Mouse (Mus musculus): Measurements from ENCODE around the gene Slc44a3. TPM values are rescaled to one million over a fixed set of nuclear protein-coding genes. Genes with fewer than 3 reads are reported as not detected.

Gene Slc44a3
- polyA plus RNA-seq, 1 experiment from 2014 or later = 1.5 TPM

DNA sequence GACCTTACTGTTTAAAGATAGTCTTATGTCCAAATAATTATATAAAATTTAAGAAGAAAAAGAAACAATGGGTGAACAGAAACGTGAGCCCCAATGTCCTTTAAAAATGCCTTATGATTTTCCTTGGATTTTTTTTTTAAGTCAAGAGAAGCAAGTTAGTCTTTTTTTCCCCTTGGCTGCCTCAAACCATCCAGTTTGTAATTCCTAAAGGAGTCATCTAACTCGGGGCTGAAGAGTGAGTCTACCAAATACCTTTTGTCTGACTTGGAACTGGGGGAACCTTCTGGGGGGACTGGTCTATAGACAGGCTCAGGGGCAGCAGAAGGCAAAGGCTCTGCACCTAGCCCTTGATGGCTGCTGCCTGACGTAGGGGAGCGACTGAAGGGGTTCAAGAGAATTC lies 42.2 kb upstream of the Slc44a3 start:
- Histone ChIP-seq H3K4me2 (ENCODE audit: low read length) (no peak overlapping the region), H3K27me3 (ENCODE audit: control insufficient read depth, insufficient read depth, low read length) (no peaks in the 10 kb centered on the region), H3K9me3 (ENCODE audit: control insufficient read depth, low read length) (no peaks in the 10 kb centered on the region), H3K36me3 (ENCODE audit: control insufficient read depth, insufficient read depth, low read length) (no peaks in the 10 kb centered on the region), H3K9ac (ENCODE audit: low read length) (no peak overlapping the region), H3K27ac (replicated peaks in 1 of 2; ENCODE audit: control insufficient read depth in 1 of 2, insufficient read depth in 1 of 2, low read depth in 2 of 2, low read length in 2 of 2) (no peak overlapping the region), H3K4me1 (ENCODE audit: control insufficient read depth in 2 of 2, insufficient read depth in 2 of 2, low read length in 2 of 2) (peaks cover 0 to 5% of the 10 kb centered on the region in 2 experiments; a peak in 2 of 4 replicates), H3K4me3 (ENCODE audit: control insufficient read depth in 1 of 2, insufficient read depth in 1 of 2, low read depth in 1 of 2, low read length in 2 of 2) (no peak overlapping the region)
- WGBS = 68% methylated on average over 4 of the region's 4 CpGs
- no peak for ATAC-seq (ENCODE audit: insufficient number of reproducible peaks, insufficient read depth, low FRiP score, low read depth)

DNA sequence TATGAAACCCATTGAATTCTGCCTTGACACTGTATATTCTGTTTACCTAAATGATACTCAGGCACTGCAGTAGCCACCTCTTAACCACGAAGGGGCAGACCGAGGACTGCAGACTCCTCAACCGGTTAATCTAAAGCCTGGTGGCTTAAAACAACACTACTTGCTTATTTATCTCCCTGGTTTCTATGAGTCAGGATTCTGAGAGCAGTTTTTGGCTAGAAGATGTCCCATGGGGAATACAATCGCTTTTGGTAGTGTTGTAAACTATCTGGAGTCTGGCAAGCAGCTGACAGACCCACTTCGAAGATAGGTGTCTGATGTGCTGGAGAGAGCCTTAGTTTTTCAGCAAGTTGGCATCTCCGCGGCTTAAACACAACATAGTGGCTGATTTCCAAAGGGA lies 41.7 kb upstream of the Slc44a3 start:
- no peak overlapping the region for H3K9ac ChIP-seq (ENCODE audit: low read length)
- no peak for ATAC-seq (ENCODE audit: insufficient number of reproducible peaks, insufficient read depth, low FRiP score, low read depth)
- no peaks in the 10 kb centered on the region for H3K36me3 ChIP-seq (ENCODE audit: control insufficient read depth, insufficient read depth, low read length)
- no peaks in the 10 kb centered on the region for H3K9me3 ChIP-seq (ENCODE audit: control insufficient read depth, low read length)
- WGBS = 40% methylated on average over 7 of the region's 7 CpGs
- no peak overlapping the region for H3K4me3 ChIP-seq (ENCODE audit: control insufficient read depth in 1 of 2, insufficient read depth in 1 of 2, low read depth in 1 of 2, low read length in 2 of 2)
- no peak overlapping the region for H3K27ac ChIP-seq (replicated peaks in 1 of 2; ENCODE audit: control insufficient read depth in 1 of 2, insufficient read depth in 1 of 2, low read depth in 2 of 2, low read length in 2 of 2)
- no peaks in the 10 kb centered on the region for H3K27me3 ChIP-seq (ENCODE audit: control insufficient read depth, insufficient read depth, low read length)
- no peak overlapping the region for H3K4me2 ChIP-seq (ENCODE audit: low read length)
- H3K4me1 ChIP-seq (ENCODE audit: control insufficient read depth in 2 of 2, insufficient read depth in 2 of 2, low read length in 2 of 2) = peaks cover 0 to 5% of the 10 kb centered on the region in 2 experiments; a peak in 2 of 4 replicates

DNA sequence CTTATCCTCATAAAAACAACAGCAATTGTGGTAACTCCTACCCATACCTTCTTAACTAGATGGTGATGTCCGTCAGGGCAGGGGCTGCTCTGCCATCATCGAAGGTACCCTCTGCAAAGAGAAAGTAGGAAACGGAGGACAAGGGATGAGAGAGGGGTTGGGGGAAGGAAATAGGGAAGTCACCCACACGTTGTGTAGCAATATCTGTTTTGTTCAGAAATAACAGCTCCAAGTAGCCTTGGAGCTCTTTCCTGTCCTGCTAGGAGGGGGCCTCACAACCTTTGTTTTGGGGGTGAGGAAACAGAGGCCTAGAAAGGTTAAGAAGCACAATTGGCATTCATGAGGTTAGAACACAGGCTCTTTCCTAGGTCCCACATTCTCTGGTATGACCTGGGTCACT lies 39.3 kb upstream of the Slc44a3 start:
- 83% methylated on average over 4 of the region's 4 CpGs for WGBS
- Histone ChIP-seq H3K27me3 (ENCODE audit: control insufficient read depth, insufficient read depth, low read length) (no peaks in the 10 kb centered on the region), H3K4me3 (ENCODE audit: control insufficient read depth in 1 of 2, insufficient read depth in 1 of 2, low read depth in 1 of 2, low read length in 2 of 2) (no peak overlapping the region), H3K36me3 (ENCODE audit: control insufficient read depth, insufficient read depth, low read length) (no peaks in the 10 kb centered on the region), H3K9ac (ENCODE audit: low read length) (no peak overlapping the region), H3K4me1 (ENCODE audit: control insufficient read depth in 2 of 2, insufficient read depth in 2 of 2, low read length in 2 of 2) (no peaks in the 10 kb centered on the region), H3K9me3 (ENCODE audit: control insufficient read depth, low read length) (no peaks in the 10 kb centered on the region), H3K4me2 (ENCODE audit: low read length) (no peak overlapping the region), H3K27ac (replicated peaks in 1 of 2; ENCODE audit: control insufficient read depth in 1 of 2, insufficient read depth in 1 of 2, low read depth in 2 of 2, low read length in 2 of 2) (no peak overlapping the region)
- ATAC-seq (ENCODE audit: insufficient number of reproducible peaks, insufficient read depth, low FRiP score, low read depth) = no peak

DNA sequence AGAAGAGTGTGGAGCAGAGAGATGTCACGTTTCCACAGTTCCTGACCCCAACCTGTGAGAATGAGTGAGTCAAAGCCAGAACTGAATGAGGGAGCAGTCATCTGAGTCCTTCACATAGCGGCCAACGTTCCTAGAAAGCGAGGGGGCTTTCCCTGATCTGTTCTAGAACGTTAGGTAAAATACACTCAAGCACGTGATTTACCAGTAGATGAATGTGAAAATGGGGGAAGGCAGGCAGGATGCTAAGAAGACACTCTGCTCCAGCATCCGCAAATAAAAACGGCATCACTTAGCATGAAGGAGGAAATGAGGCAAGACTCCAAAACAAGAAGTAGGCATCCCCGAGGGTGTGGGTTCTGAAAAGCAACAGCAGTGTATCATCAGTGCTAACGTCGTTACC lies 38.4 kb upstream of the Slc44a3 start:
- Histone ChIP-seq H3K4me2 (ENCODE audit: low read length) (no peak overlapping the region), H3K9ac (ENCODE audit: low read length) (no peak overlapping the region), H3K4me3 (ENCODE audit: control insufficient read depth in 1 of 2, insufficient read depth in 1 of 2, low read depth in 1 of 2, low read length in 2 of 2) (no peak overlapping the region), H3K9me3 (ENCODE audit: control insufficient read depth, low read length) (no peaks in the 10 kb centered on the region), H3K4me1 (ENCODE audit: control insufficient read depth in 2 of 2, insufficient read depth in 2 of 2, low read length in 2 of 2) (no peaks in the 10 kb centered on the region), H3K36me3 (ENCODE audit: control insufficient read depth, insufficient read depth, low read length) (no peaks in the 10 kb centered on the region), H3K27me3 (ENCODE audit: control insufficient read depth, insufficient read depth, low read length) (no peaks in the 10 kb centered on the region), H3K27ac (replicated peaks in 1 of 2; ENCODE audit: control insufficient read depth in 1 of 2, insufficient read depth in 1 of 2, low read depth in 2 of 2, low read length in 2 of 2) (no peak overlapping the region)
- WGBS = 82% methylated on average over 11 of the region's 11 CpGs
- no peak for ATAC-seq (ENCODE audit: insufficient number of reproducible peaks, insufficient read depth, low FRiP score, low read depth)

DNA sequence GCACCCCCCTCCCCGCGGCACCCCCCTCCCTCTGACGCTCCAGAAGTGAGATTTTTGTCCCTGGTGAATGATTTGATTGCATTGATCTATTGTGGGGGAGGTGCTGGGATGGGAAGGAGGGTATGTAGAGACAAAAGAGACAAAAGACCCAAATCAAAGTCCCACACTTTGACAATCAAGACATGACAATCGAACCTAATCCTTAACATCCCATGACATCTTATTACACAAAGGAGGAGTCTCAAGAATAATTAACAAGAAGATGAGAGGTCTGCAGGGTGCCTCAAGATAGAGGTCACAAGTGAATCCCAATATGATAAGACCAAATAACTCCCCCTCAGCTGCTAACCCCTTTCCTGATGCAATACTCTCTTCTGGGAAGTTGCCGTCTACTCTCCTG lies 37.6 kb upstream of the Slc44a3 start:
- Histone ChIP-seq H3K4me1 (ENCODE audit: control insufficient read depth in 2 of 2, insufficient read depth in 2 of 2, low read length in 2 of 2) (no peaks in the 10 kb centered on the region), H3K9ac (ENCODE audit: low read length) (no peak overlapping the region), H3K4me2 (ENCODE audit: low read length) (no peak overlapping the region), H3K27me3 (ENCODE audit: control insufficient read depth, insufficient read depth, low read length) (no peaks in the 10 kb centered on the region), H3K4me3 (ENCODE audit: control insufficient read depth in 1 of 2, insufficient read depth in 1 of 2, low read depth in 1 of 2, low read length in 2 of 2) (no peak overlapping the region), H3K36me3 (ENCODE audit: control insufficient read depth, insufficient read depth, low read length) (no peaks in the 10 kb centered on the region), H3K9me3 (ENCODE audit: control insufficient read depth, low read length) (no peaks in the 10 kb centered on the region), H3K27ac (replicated peaks in 1 of 2; ENCODE audit: control insufficient read depth in 1 of 2, insufficient read depth in 1 of 2, low read depth in 2 of 2, low read length in 2 of 2) (no peak overlapping the region)
- 63% methylated on average over 5 of the region's 5 CpGs for WGBS
- no peak for ATAC-seq (ENCODE audit: insufficient number of reproducible peaks, insufficient read depth, low FRiP score, low read depth)

DNA sequence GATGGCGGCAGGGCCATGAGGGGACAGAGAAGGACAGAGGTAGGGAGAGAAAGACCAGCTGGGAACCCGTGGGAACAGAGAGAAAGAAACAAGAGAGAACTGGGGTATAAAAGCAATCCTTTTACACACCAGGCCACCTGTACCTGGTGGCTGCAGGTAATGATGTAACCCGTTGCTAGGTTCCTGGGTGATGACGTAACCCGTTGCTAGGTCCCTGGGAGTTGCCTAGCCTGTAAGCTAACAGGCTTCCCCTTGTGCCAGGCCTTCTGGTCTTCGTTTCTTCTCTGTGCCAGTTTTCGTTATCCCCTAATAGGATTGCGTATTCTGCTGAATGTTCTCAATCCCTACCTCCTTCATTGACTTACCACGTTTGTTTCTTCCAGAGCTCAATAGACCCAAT lies 36.8 kb upstream of the Slc44a3 start:
- no peak overlapping the region for H3K4me2 ChIP-seq (ENCODE audit: low read length)
- H3K9ac ChIP-seq (ENCODE audit: low read length) = no peak overlapping the region
- no peaks in the 10 kb centered on the region for H3K9me3 ChIP-seq (ENCODE audit: control insufficient read depth, low read length)
- no peak overlapping the region for H3K27ac ChIP-seq (replicated peaks in 1 of 2; ENCODE audit: control insufficient read depth in 1 of 2, insufficient read depth in 1 of 2, low read depth in 2 of 2, low read length in 2 of 2)
- H3K4me3 ChIP-seq (ENCODE audit: control insufficient read depth in 1 of 2, insufficient read depth in 1 of 2, low read depth in 1 of 2, low read length in 2 of 2) = no peak overlapping the region
- no peaks in the 10 kb centered on the region for H3K4me1 ChIP-seq (ENCODE audit: control insufficient read depth in 2 of 2, insufficient read depth in 2 of 2, low read length in 2 of 2)
- WGBS = 89% methylated on average over 9 of the region's 9 CpGs
- H3K36me3 ChIP-seq (ENCODE audit: control insufficient read depth, insufficient read depth, low read length) = no peaks in the 10 kb centered on the region
- no peaks in the 10 kb centered on the region for H3K27me3 ChIP-seq (ENCODE audit: control insufficient read depth, insufficient read depth, low read length)
- ATAC-seq (ENCODE audit: insufficient number of reproducible peaks, insufficient read depth, low FRiP score, low read depth) = no peak

DNA sequence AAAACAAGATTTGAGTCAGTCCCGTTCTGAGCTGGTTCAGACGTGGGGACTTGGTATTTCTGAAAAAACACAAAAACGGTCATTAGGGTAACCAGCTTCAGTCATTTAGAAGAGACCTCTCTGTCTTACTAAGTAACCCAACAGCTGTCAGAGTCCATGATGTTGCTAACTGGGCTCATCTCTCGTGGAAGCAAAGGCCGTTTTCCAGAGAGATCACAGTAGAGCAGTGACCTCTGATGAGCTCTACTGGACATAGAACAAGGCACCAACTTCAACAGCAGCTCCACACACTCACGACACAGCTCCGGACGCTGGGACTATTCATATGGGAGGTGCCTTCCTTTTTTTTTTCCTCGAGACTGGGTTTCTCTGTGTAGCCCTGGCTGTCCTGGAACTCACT lies 35.7 kb upstream of the Slc44a3 start:
- Histone ChIP-seq H3K4me1 (ENCODE audit: control insufficient read depth in 2 of 2, insufficient read depth in 2 of 2, low read length in 2 of 2) (no peaks in the 10 kb centered on the region), H3K27ac (replicated peaks in 1 of 2; ENCODE audit: control insufficient read depth in 1 of 2, insufficient read depth in 1 of 2, low read depth in 2 of 2, low read length in 2 of 2) (no peak overlapping the region), H3K36me3 (ENCODE audit: control insufficient read depth, insufficient read depth, low read length) (no peaks in the 10 kb centered on the region), H3K9ac (ENCODE audit: low read length) (no peak overlapping the region), H3K4me3 (ENCODE audit: control insufficient read depth in 1 of 2, insufficient read depth in 1 of 2, low read depth in 1 of 2, low read length in 2 of 2) (no peak overlapping the region), H3K27me3 (ENCODE audit: control insufficient read depth, insufficient read depth, low read length) (no peaks in the 10 kb centered on the region), H3K9me3 (ENCODE audit: control insufficient read depth, low read length) (no peaks in the 10 kb centered on the region), H3K4me2 (ENCODE audit: low read length) (no peak overlapping the region)
- no peak for ATAC-seq (ENCODE audit: insufficient number of reproducible peaks, insufficient read depth, low FRiP score, low read depth)
- 84% methylated on average over 9 of the region's 9 CpGs for WGBS

DNA sequence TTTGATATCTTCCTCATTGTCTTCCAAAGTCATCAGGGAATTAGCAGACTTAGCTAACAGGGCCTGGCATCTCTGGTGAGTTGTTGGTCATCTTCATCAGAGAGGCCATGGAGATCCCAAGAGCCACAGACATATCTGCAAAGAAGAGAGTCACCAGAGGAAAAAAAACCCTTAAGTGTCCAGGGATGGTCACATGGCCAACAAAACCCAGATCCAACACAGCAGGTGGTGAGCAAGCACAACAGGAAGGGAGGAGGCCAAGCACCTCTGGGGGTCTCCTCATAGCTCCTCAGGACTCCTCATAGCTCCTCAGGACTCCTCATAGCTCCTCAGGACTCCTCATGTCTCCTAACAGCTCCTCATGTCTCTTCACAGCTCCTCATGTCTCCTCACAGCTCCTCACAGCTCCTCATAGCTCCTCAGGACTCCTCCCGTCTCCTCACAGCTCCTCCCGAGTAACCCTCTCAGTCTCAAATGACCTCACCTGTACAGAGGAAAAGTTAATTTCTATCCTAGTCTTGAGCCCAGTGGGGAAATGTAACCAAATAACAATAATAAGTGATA lies 35.2 kb upstream of the Slc44a3 start:
- Histone ChIP-seq H3K27me3 (ENCODE audit: control insufficient read depth, insufficient read depth, low read length) (no peaks in the 10 kb centered on the region), H3K27ac (replicated peaks in 1 of 2; ENCODE audit: control insufficient read depth in 1 of 2, insufficient read depth in 1 of 2, low read depth in 2 of 2, low read length in 2 of 2) (no peak overlapping the region), H3K9ac (ENCODE audit: low read length) (no peak overlapping the region), H3K4me3 (ENCODE audit: control insufficient read depth in 1 of 2, insufficient read depth in 1 of 2, low read depth in 1 of 2, low read length in 2 of 2) (no peak overlapping the region), H3K4me1 (ENCODE audit: control insufficient read depth in 2 of 2, insufficient read depth in 2 of 2, low read length in 2 of 2) (no peaks in the 10 kb centered on the region), H3K36me3 (ENCODE audit: control insufficient read depth, insufficient read depth, low read length) (no peaks in the 10 kb centered on the region), H3K4me2 (ENCODE audit: low read length) (no peak overlapping the region), H3K9me3 (ENCODE audit: control insufficient read depth, low read length) (no peaks in the 10 kb centered on the region)
- WGBS = 83% methylated on average over 2 of the region's 2 CpGs
- ATAC-seq (ENCODE audit: insufficient number of reproducible peaks, insufficient read depth, low FRiP score, low read depth) = no peak

All from heart, embryonic 14.5 days (tissue).